Mouse (Mus musculus): Measurements from ENCODE around the gene Mamdc4.

DNA sequence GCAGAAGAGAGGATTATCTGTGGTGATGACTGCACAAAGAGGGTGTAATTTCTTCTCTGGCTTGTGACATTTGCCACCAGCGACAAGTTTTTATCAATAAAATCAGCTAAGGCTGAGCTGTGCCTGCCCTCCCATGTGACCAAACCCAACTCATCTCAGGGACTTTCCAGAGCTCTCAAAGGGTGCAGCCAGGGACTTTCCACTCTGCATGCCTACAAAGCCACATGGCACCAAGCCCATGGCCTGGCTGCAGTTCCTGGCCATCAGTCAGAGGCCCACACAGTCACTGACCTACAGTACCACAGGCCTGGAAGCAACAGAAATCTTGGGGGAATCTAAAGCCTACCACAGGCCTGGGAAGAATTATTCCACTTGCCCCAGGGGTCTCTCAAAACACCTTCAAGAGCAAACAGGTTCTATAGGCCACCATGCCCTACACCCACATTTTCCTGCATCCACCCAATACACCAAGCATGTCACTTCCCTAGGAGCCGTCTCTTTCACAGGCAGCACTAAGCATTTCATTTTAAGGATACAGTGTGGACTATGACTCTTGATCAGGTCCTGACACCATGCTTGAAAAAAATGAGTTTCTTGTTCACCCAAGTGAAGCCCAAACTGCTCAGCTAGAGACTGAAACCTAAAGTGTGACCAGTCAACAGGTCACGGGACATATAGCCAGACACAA is 40.3 kb downstream of the Mamdc4 start:
- no peak for TF ChIP-seq CTCF (IDR thresholded peaks at IDR 0.05; ENCODE audit: low read depth, low read length)
- no peak for TF ChIP-seq POLR2A (IDR thresholded peaks at IDR 0.05; ENCODE audit: borderline replicate concordance, low read depth, low read length)

Measured in bone marrow macrophage, adult 2 months (primary cell).